Mouse (Mus musculus) hindbrain, embryonic 13.5 days (tissue): Measurements from ENCODE around the gene Asdurf. TPM values are rescaled to one million over a fixed set of nuclear protein-coding genes. Genes with fewer than 3 reads are reported as not detected.

Experiments used
- ATAC-seq: fragments of 200-750 bp; cut with Nextera tagmentation; 2 replicates; pipeline ENCODE4 v1.8.0; 2017; ENCODE audit warnings: moderate TSS enrichment; ENCODE audit not compliant: low FRiP score
- H3K27ac ChIP-seq: fragments of 300-500 bp; sonication (generic); 2 replicates; pipeline ENCODE4 v1.5.1; 2015; ENCODE audit warnings: inconsistent platforms, mild to moderate bottlenecking, moderate library complexity
- H3K27me3 ChIP-seq: fragments of 300-500 bp; sonication (generic); 2 replicates; pipeline ENCODE4 v1.6.1; 2015; ENCODE audit warnings: mild to moderate bottlenecking, inconsistent platforms
- H3K36me3 ChIP-seq: fragments of 300-500 bp; sonication (generic); 2 replicates; pipeline ENCODE4 v1.6.1; 2015; ENCODE audit warnings: mild to moderate bottlenecking, inconsistent platforms
- H3K4me1 ChIP-seq: fragments of 300-500 bp; sonication (generic); replicated peaks from 2 replicates; pipeline ENCODE4 v1.6.1; 2015; ENCODE audit warnings: inconsistent platforms
- H3K4me2 ChIP-seq: fragments of 300-500 bp; sonication (generic); 2 replicates; pipeline ENCODE4 v1.6.1; 2015; ENCODE audit warnings: inconsistent platforms, mild to moderate bottlenecking, moderate library complexity
- H3K4me3 ChIP-seq: fragments of 300-500 bp; sonication (generic); 2 replicates; pipeline ENCODE4 v1.5.1; 2015; ENCODE audit warnings: mild to moderate bottlenecking, inconsistent platforms
- H3K9ac ChIP-seq: fragments of 300-500 bp; sonication (generic); 2 replicates; pipeline ENCODE4 v1.6.1; 2015; ENCODE audit warnings: mild to moderate bottlenecking, inconsistent platforms
- H3K9me3 ChIP-seq: fragments of 300-500 bp; sonication (generic); 2 replicates; pipeline ENCODE4 v1.6.1; 2016; ENCODE audit warnings: inconsistent platforms
- WGBS: fragments of 180-500 bp; shearing (Covaris S2); methylation state at CpG from one replicate; pipeline ENCODE4 v1.1.7; 2015; 5-methylcytosine and 5-hydroxymethylcytosine counted together
- polyA plus RNA-seq: library from polyadenylated mRNA; unstranded; fragments of >200 nt; fragmentation: Nextera tagmentation; extraction: Ambion mirVana; gene quantifications from 2 replicates; pipeline ENCODE4 v1.2.1, GENCODE M21; 2015

Asdurf gene
- polyA plus RNA-seq, 1 experiment from 2014 or later: 4.8 TPM

DNA sequence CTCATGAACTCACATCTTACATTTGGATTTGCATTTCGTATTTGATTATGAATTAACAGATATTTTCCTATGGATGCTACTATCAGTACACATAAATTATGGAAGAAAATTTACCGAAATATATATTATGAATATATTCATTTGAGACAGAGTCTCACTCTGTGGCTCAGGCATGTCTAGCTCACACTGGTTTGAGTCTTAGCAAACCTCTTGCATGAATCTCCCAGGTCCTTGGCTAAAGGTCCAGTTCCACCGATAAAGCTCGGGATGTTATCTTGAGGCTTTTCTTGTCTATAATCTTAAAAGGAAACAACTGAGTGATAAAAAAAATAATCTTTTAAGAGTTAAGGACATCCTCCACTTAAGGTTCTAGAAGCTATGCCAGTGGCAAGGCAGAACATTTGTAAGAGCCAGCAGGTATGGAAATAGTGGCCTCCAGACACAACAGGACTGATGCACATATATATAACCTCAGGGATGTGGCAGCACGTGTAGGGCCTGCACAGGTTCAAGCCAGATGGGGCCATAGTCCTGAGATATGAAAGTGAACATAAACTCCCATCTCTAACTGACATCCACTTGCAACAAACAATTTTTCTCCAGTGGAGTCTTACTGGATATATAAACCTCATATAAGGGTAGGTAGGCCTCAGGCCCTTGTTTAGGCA, 27.5 kb downstream of the Asdurf start:
- no peak for ATAC-seq

DNA sequence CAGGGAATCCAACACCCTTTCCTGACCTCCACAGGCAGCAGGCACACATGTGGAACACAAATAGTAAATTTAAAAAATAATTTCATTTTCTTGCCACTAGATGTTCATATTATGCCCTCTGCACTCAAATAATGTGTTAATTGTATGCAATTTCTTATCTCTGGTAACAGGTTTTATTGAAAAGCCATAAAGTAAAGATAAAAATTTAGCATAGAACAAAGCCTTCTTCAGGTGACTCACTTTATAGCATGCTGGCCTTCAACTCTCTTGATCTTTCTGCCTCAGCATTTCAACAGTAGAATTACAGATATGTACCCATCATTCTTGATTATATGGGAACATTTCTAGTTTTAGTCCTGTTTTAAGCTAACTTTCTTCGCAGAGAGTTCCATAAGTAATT, 28.1 kb downstream of the Asdurf start:
- Histone ChIP-seq H3K27me3 (no peaks in the 10 kb centered on the region), H3K4me3 (no peak overlapping the region), H3K9ac (no peak overlapping the region), H3K4me1 (no peaks in the 10 kb centered on the region), H3K36me3 (peaks cover 29% of the 10 kb centered on the region), H3K27ac (no peak overlapping the region), H3K4me2 (no peak overlapping the region), H3K9me3 (no peaks in the 10 kb centered on the region)
- no peak for ATAC-seq
- WGBS: 93% methylated on average over 1 of the region's 1 CpGs

More for the DNA sequence above, 27.5 kb downstream of the Asdurf start:
- WGBS: 96% methylated on average over 5 of the region's 5 CpGs
- no peak overlapping the region for H3K9ac ChIP-seq
- peaks cover 28% of the 10 kb centered on the region for H3K36me3 ChIP-seq
- H3K4me2 ChIP-seq: no peak overlapping the region
- no peaks in the 10 kb centered on the region for H3K9me3 ChIP-seq
- H3K27ac ChIP-seq: no peak overlapping the region
- no peak overlapping the region for H3K4me3 ChIP-seq
- no peaks in the 10 kb centered on the region for H3K4me1 ChIP-seq
- no peaks in the 10 kb centered on the region for H3K27me3 ChIP-seq

DNA sequence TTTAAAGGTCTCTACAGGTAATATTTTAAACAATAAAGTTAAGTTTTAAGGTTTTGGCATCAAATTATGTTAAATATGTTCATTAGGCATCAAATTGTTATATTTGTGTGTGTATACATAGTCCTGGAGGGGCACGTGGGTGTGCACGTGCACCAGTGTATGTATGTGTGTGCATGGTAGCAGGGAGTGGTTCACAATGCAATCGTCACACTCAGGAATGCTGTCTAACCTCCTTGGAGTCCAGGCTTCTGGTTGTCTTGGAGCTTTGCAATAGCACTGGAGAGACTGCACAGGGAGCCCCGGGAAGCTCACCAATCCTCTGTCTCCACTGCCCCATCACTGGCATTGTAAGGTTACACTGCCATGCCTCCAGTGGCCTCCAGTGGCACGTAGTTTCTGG, 29.2 kb downstream of the Asdurf start:
- no peak overlapping the region for H3K4me3 ChIP-seq

DNA sequence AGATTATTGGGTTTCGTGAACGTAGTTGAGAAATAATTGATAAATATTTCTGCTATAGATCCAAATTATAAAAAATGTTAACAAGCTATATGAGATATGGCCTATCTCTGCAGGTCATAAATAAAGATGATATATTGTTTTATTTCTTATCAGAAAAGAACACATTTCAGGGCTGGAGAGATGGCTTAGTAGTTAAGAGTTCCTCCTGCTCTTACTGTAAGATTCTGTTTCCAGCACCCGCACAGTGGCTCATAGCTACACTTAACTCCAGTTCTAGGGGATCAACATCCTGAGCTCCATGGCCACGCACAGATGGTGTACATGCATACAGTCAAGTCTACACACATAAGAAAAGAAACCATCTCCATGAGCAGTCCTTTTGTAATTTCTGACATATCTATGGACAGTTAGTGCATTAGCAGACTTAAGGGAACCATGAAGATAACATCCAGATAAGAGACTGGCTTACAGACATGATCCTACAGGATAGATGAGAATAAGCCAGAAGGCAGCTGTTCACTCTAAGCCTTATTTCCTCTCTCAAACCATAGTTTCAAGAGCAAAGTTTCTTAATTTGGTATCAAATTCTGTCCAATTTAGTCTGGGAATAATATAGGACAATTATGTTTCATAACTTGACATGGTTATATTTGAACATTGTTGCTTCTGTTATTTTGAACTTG, 30.6 kb downstream of the Asdurf start:
- Histone ChIP-seq H3K27me3 (no peaks in the 10 kb centered on the region), H3K36me3 (peaks cover 39% of the 10 kb centered on the region), H3K27ac (no peak overlapping the region), H3K4me2 (no peak overlapping the region), H3K9ac (no peak overlapping the region), H3K4me3 (no peak overlapping the region), H3K4me1 (no peaks in the 10 kb centered on the region), H3K9me3 (no peaks in the 10 kb centered on the region)
- WGBS: 96% methylated on average over 4 of the region's 4 CpGs
- no peak for ATAC-seq

More for the DNA sequence above, 29.2 kb downstream of the Asdurf start:
- WGBS: 96% methylated on average over 5 of the region's 5 CpGs
- no peaks in the 10 kb centered on the region for H3K4me1 ChIP-seq
- no peaks in the 10 kb centered on the region for H3K9me3 ChIP-seq
- H3K9ac ChIP-seq: no peak overlapping the region
- H3K27ac ChIP-seq: no peak overlapping the region
- no peaks in the 10 kb centered on the region for H3K27me3 ChIP-seq
- H3K36me3 ChIP-seq: peaks cover 33% of the 10 kb centered on the region
- H3K4me2 ChIP-seq: no peak overlapping the region
- ATAC-seq: no peak

DNA sequence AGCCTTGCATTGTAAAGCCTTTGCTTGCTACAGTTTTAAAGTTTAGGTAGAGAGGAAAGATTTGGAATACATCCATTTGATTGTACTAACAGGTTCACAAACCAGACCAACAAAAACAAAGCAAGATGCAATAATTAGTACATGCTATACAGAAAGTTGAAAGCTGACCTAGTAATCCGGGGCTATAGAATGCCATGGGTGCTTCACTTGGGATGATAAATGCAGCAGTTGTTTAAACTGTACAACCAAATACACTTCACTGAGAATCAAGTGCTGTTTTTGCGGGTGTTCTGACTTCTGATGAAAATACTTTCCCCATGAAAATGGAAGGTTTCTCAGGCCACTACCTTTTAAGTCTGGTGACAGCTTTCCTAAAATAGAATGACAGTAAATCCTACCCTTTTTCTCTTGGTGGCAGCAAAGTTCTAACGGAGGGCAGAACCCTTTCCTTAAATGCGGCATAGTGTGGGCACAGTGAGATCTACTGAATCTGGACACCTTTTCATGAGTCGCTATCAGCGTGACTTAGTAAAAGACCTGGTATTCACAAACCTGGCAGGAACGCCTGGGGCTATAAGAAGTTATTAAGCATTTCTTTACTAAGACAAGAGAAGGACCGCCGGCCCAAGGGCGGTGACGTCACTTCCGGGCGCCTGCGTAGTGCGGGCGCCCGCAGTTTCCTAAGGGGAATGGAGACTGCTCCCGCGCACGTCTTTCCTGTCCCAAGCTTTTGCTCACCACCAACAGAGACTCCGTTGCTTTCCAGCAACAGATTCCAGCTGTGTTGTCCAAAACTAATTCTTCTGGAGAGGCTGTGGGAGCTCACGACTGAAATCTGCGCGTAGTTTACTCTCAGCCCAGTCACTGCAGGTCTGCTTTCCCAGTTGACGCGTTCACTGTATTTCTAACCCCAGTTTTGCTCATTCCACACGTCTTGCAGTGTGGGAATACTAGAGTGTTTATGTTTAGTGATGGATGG, 39.1 kb downstream of the Asdurf start, which contains the start of gene Osgepl1:
Gene Osgepl1, plus strand, starts transcription at position 636 of the 979 bp plus-strand sequence.
- H3K4me2 ChIP-seq: peak within 1 kb of the TSS; percentile 65
- ATAC-seq: peak; percentile 99
- no peaks in the 10 kb centered on the region for H3K27me3 ChIP-seq
- H3K4me1 ChIP-seq: peaks cover 8% of the 10 kb centered on the region
- 3% methylated on average over 27 of the region's 27 CpGs for WGBS
- H3K9me3 ChIP-seq: no peaks in the 10 kb centered on the region
- peak within 1 kb of the TSS; percentile 66 for H3K4me3 ChIP-seq
- peaks cover 17% of the 10 kb centered on the region for H3K36me3 ChIP-seq
- peak within 1 kb of the TSS; percentile 89 for H3K27ac ChIP-seq
- peak within 1 kb of the TSS; percentile 80 for H3K9ac ChIP-seq

DNA sequence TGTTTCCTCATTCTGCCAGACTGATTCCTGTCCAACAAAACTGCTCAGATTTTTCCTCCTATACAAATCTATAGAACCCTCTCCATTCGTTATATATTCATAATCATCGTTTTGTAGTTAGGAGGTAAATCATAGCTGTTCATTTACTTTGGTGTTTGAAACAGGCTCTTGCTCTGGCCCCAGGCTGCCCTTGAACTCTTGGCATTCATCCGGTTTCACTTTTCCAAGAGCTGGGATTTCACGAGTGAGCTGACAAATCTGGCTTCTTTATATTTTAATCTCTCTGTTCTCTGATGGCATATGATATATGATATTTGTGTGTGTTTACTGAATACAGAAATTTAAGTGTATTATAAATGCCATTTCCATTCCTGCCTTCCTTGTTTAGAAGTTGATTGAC, 51.9 kb downstream of the Asdurf start:
- Histone ChIP-seq H3K4me1 (peaks cover 10% of the 10 kb centered on the region), H3K27me3 (no peaks in the 10 kb centered on the region), H3K9me3 (no peaks in the 10 kb centered on the region), H3K9ac (no peak overlapping the region), H3K36me3 (peaks cover 2% of the 10 kb centered on the region; the same call in 1 of the 2 replicates), H3K4me2 (no peak overlapping the region), H3K4me3 (no peak overlapping the region), H3K27ac (no peak overlapping the region)
- ATAC-seq: no peak
- 88% methylated on average over 4 of the region's 4 CpGs for WGBS

Other genes starting within 250 kb of the Asdurf start
- gene 1700019A02Rik, start 165.0 kb downstream of the Asdurf start, polyA plus RNA-seq: not detected in 2 replicates
- gene Pms1, start 55.6 kb downstream of the Asdurf start, polyA plus RNA-seq: 11.1 and 12.2 TPM in 2 replicates
- gene Ormdl1, start 55.5 kb downstream of the Asdurf start, polyA plus RNA-seq: 61.0 and 61.6 TPM in 2 replicates
- not detected in 2 replicates for gene Gm28778, start 55.5 kb downstream of the Asdurf start, polyA plus RNA-seq
- 20.7 and 21.4 TPM in 2 replicates for gene Osgepl1, start 39.0 kb downstream of the Asdurf start, polyA plus RNA-seq
- 1.8 and 1.9 TPM in 2 replicates for gene Gm28551, start within 50 bp of the Asdurf start, polyA plus RNA-seq
- gene Asnsd1, start 133 bp upstream of the Asdurf start, polyA plus RNA-seq: 63.0 and 64.4 TPM in 2 replicates